Mouse (Mus musculus): ENCODE results near the gene Furin.

Furin gene

DNA sequence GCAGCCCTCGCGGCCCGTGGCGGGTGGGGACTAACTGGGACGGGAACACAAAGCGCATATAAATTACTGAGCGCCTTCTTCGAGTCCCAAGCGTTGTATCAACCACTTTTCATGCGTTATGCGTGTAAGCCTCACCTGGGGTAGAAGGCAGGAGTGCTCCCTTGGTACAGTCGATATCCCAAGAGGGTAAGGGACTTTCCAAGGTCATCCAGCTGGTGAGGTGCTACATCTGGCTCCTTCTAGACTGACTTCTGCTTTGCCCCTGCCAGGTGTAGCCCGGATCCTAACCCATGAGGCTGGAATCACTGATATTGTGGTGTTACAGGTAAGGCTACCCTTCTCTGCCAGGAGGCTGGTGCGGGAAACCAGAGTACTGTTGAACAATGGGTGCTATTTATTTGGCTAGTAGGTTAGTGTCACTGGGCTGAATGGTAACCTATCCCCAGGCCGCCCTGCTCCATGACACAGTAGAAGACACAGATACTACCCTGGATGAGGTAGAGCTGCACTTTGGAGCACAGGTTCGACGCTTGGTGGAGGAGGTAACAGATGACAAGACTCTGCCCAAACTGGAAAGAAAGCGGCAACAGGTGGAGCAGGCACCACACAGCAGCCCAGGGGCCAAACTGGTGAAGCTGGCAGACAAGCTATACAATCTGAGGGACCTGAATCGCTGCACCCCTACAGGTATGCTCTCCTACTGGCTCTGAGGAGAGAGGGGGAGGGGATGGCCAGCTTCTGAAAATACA lies 61.8 kb downstream of the Furin start:
- DNase-seq (ENCODE audit: extremely low spot score, low read depth, low spot score): no peak

DNA sequence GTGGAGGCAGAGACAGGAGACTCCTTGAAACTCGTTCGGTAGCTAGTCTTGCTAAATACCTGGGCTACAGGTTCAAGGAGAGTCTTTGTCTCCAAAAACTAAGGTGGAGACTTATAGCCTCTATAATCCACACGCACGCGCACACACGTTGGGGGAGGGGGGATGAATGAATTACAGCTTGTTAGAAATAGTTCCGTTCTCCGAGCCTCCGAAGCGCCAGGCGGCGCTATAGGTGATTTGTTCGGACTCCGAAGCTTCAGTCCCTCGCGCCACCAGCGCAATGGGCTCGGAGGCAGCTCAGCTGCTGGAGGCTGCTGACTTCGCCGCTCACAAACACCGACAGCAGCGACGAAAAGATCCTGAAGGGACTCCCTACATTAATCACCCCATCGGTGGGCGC lies 62.4 kb downstream of the Furin start, which contains the start of gene Hddc3:
Hddc3 (plus strand) TSS at position 247 of the 400 bp plus-strand sequence.
- peak; percentile 99 for DNase-seq (ENCODE audit: extremely low spot score, low read depth, low spot score)

DNA sequence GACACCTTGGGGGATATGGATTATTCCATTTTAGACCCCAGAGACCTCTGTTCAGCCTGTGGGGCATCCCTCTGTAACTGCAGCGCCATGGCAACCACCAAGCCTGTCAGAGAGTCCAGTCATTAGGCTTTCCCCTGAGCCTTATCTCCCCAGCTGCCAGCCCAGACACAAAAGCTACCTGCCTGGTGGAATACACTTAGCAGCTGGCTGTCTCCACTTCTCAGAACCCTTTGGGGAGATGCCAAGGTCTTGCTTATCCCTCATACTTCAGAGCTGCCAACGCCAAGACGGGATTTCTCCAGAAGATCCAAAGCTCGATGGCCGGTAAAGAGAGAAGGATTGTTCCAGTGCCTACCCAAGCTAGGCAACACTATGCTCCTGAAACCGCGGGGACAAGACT lies 63.4 kb downstream of the Furin start:
- no peak for DNase-seq (ENCODE audit: extremely low spot score, low read depth, low spot score)

DNA sequence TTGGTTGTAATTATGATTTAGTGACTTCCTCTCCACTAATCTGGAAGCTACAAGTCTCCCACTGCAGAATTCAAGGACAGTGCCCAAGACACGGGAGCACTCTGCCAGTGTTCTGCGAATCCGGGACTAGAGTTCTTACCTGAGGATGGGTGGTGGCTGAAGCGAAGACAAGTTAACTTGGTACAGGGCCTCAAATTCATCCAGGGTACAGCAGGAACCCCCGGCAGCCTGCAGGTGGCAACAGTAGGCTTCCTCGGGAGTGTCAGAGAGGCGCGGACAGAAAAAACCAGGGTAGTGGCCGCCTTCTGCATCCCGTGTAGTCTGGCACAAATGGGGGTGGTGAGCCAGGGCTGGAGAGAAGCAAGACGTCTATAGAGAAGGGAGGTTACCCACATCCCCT lies 64.4 kb downstream of the Furin start, which contains the start of gene Unc45a:
Unc45a (minus strand) TSS at position 213 of the 400 bp plus-strand sequence.
- DNase-seq (ENCODE audit: extremely low spot score, low read depth, low spot score): peak; percentile 44

DNA sequence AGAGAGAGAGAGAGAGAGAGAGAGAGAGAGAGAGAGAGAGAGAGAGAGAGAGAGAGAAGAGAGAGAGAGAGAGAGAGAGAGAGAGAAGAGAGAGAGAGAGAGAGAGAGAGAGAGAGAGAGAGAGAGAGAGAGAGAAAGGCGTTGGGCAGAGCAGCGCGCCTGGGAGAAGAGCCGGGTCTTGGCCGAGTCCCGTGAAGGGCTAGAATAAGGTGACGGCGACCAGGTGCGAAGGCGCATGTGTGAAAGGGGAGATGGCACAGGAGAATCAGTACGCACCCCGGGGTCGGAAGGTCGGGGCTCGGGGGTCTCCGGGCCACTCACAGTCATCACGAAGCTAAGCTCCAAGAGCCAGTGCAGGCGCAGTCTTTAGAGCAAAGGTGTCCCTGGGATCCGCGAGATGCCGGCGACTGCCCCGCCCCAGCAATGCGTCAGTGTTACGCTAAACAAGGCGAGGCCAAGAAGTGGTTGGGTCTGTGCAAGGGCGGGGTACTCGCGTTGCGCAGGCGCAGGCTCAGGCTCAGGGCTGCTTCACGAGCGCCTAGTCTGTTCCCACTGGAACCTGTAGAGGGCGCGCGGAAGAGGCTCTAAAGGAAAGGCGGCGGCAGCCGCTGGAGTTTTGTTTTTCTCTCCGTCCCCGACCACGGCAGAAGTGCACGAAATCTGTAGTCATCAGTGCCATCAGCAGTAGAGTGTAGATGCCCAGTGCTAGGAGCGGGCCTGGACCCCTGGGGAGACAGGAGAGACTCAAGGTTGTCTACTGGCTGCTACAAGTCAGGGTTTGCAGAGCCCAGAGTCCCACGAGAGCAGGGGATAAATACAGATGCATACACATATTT lies 65.2 kb downstream of the Furin start:
- peak; percentile 81 for DNase-seq (ENCODE audit: extremely low spot score, low read depth, low spot score)

DNA sequence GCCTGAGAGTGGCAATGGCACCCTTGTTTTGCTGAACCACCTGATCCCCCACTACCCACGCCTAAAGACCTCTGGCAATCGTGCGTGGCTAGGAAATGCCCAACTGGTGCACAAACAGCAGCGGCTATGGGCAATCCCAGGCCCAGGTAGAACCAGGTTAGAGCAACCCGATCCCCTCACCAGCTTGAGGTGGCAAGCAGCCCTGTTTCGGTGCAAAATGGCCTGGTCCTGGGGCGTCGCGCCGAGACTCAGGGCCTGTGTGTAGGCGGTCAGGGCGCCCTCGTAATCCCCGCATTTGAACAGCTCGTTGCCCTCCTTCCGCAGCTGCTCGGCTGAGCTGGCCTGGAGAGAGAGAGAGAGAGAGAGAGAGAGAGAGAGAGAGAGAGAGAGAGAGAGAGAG lies 65.9 kb downstream of the Furin start:
- no peak for DNase-seq (ENCODE audit: extremely low spot score, low read depth, low spot score)

Data from hindlimb bud, embryonic 11.5 days (tissue).